Mouse (Mus musculus): ENCODE results near the gene Slc25a41. TPM values are rescaled to one million over a fixed set of nuclear protein-coding genes. Genes with fewer than 3 reads are reported as not detected.

Slc25a41 gene
- polyA plus RNA-seq, 1 experiment from 2014 or later = not detected

- H3K4me3 ChIP-seq = peak overlapping the region; percentile 90
- no peaks in the 10 kb centered on the region for H3K9me3 ChIP-seq (replicated peaks)
- peaks cover 27% of the 10 kb centered on the region for H3K36me3 ChIP-seq
- peaks cover 18% of the 10 kb centered on the region for H3K4me1 ChIP-seq
- DNase-seq (ENCODE audit: low spot score) = peak; percentile 86
- peak overlapping the region; percentile 100 for H3K27ac ChIP-seq
- H3K27me3 ChIP-seq (ENCODE audit: low read depth, poor library complexity, severe bottlenecking) = peaks cover 5% of the 10 kb centered on the region; the same call in 1 of the 2 replicates
- 1% methylated on average over 38 of the region's 38 CpGs for WGBS
These were observed 9.6 kb downstream of the Slc25a41 start for GRCm38 (mm10) chr17:57031661-57032420.

- DNase-seq (ENCODE audit: low spot score) = peak; percentile 95
- Histone ChIP-seq H3K27me3 (ENCODE audit: low read depth, poor library complexity, severe bottlenecking) (no peaks in the 10 kb centered on the region), H3K4me3 (peak within 1 kb of the TSS; percentile 90), H3K9me3 (replicated peaks) (no peaks in the 10 kb centered on the region), H3K27ac (peak within 1 kb of the TSS; percentile 100), H3K4me1 (peaks cover 18% of the 10 kb centered on the region), H3K36me3 (peaks cover 35% of the 10 kb centered on the region)
- under 1% methylated on average over 83 of the region's 99 CpGs for WGBS
These were observed 10.4 kb downstream of the Slc25a41 start, which contains the start of gene Khsrp for GRCm38 (mm10) chr17:57030931-57031660. TSS of gene Khsrp (minus strand) at chr17:57031522.

DNA sequence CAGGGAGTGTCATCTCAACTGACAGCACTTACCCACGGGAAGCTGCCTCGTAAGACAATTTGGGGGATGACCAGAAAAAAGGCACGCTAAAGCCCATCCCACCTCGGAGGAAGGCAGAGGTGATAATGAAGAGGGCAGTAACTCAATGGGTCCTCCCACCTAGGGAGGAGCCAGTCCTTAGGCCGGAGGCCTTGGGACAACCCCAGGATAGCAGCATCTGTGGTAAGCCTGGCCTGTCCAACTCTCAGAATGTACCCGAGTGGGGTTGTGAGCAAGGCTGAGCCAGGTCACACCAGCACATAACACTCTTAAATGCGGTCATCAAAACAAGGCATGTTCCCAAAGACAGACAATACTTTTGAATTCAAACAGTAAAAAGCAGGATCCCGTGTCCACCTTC, 11.8 kb downstream of the Slc25a41 start:
- Histone ChIP-seq H3K4me1 (peaks cover 18% of the 10 kb centered on the region), H3K27me3 (ENCODE audit: low read depth, poor library complexity, severe bottlenecking) (no peaks in the 10 kb centered on the region), H3K27ac (no peak overlapping the region; the same call in 1 of the 2 replicates), H3K36me3 (peaks cover 49% of the 10 kb centered on the region), H3K4me3 (peak overlapping the region; percentile 90), H3K9me3 (replicated peaks) (no peaks in the 10 kb centered on the region)
- WGBS = 45% methylated on average over 8 of the region's 8 CpGs
- DNase-seq (ENCODE audit: low spot score) = no peak

- WGBS = 91% methylated on average over 4 of the region's 4 CpGs
- H3K27ac ChIP-seq = no peak overlapping the region
- no peak for DNase-seq (ENCODE audit: low spot score)
- H3K36me3 ChIP-seq = peaks cover 71% of the 10 kb centered on the region
- peaks cover 15% of the 10 kb centered on the region for H3K4me1 ChIP-seq
- H3K27me3 ChIP-seq (ENCODE audit: low read depth, poor library complexity, severe bottlenecking) = no peaks in the 10 kb centered on the region
- no peaks in the 10 kb centered on the region for H3K9me3 ChIP-seq (replicated peaks)
- no peak overlapping the region for H3K4me3 ChIP-seq
These were observed 14.0 kb downstream of the Slc25a41 start for GRCm38 (mm10) chr17:57027471-57027870.

DNA sequence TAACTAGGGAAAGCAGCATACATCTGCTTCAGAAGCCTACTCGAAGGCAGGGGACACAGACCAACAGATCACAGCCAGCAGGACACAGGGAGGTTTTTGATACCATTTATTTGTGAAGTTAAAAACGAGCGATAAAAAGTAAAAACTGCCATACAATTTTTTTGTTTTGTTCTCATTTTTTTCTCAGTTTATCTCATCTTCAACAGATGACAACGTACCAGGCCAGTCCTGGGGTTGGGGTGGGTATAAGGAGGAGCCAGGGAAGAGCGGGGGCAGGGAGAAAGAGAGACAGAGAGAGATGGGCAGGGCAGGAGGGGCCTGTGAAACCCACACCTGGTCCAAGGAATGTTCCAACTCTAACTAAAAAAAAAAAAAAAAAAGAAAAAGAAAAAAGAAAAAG, 20.5 kb downstream of the Slc25a41 start:
- H3K27me3 ChIP-seq (ENCODE audit: low read depth, poor library complexity, severe bottlenecking) = no peaks in the 10 kb centered on the region
- no peak for DNase-seq (ENCODE audit: low spot score)
- WGBS = 94% methylated on average over 5 of the region's 5 CpGs
- peaks cover 70% of the 10 kb centered on the region for H3K36me3 ChIP-seq
- H3K4me1 ChIP-seq = no peaks in the 10 kb centered on the region
- no peaks in the 10 kb centered on the region for H3K9me3 ChIP-seq (replicated peaks)
- H3K4me3 ChIP-seq = no peak overlapping the region
- H3K27ac ChIP-seq = no peak overlapping the region

GRCm38 (mm10) chr17:57019693-57020092, 21.8 kb downstream of the Slc25a41 start:
- WGBS = 85% methylated on average over 2 of the region's 2 CpGs
- no peak overlapping the region for H3K4me3 ChIP-seq
- no peaks in the 10 kb centered on the region for H3K9me3 ChIP-seq (replicated peaks)
- peaks cover 57% of the 10 kb centered on the region for H3K36me3 ChIP-seq
- no peaks in the 10 kb centered on the region for H3K4me1 ChIP-seq
- H3K27me3 ChIP-seq (ENCODE audit: low read depth, poor library complexity, severe bottlenecking) = no peaks in the 10 kb centered on the region
- no peak overlapping the region for H3K27ac ChIP-seq
- no peak for DNase-seq (ENCODE audit: low spot score)

DNA sequence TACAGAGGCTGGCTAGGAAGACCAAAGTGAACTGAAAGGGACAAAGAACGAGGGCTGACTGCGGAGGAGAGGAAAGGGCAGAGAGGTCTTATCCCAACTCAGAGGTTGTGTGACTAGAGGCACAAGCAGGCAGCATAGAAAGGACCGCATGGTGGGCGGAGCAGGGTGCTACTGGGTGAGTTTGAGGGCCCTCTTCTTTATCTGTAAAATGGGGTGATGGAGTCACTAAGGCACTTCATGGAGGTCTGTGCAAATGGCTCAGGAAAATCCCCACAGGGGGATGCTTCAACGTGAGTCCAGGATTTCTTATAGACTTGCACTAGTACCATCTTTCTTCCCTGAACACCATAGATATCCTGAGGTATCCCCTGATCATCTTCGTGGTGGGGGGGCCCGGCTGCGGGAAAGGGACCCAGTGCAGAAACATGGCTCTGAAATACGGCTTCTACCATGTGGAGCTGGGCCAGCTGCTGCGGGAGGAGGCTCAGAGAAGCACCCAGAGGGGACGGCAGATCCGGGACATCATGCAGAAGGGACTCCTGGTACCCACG, 29.1 kb downstream of the Slc25a41 start:
- no peaks in the 10 kb centered on the region for H3K9me3 ChIP-seq (replicated peaks)
- no peaks in the 10 kb centered on the region for H3K27me3 ChIP-seq (ENCODE audit: low read depth, poor library complexity, severe bottlenecking)
- DNase-seq (ENCODE audit: low spot score) = no peak
- peaks cover 23% of the 10 kb centered on the region for H3K36me3 ChIP-seq
- H3K4me3 ChIP-seq = peak overlapping the region; percentile 83
- H3K27ac ChIP-seq = peak overlapping the region; percentile 90
- WGBS = 78% methylated on average over 13 of the region's 13 CpGs
- peaks cover 18% of the 10 kb centered on the region for H3K4me1 ChIP-seq

DNA sequence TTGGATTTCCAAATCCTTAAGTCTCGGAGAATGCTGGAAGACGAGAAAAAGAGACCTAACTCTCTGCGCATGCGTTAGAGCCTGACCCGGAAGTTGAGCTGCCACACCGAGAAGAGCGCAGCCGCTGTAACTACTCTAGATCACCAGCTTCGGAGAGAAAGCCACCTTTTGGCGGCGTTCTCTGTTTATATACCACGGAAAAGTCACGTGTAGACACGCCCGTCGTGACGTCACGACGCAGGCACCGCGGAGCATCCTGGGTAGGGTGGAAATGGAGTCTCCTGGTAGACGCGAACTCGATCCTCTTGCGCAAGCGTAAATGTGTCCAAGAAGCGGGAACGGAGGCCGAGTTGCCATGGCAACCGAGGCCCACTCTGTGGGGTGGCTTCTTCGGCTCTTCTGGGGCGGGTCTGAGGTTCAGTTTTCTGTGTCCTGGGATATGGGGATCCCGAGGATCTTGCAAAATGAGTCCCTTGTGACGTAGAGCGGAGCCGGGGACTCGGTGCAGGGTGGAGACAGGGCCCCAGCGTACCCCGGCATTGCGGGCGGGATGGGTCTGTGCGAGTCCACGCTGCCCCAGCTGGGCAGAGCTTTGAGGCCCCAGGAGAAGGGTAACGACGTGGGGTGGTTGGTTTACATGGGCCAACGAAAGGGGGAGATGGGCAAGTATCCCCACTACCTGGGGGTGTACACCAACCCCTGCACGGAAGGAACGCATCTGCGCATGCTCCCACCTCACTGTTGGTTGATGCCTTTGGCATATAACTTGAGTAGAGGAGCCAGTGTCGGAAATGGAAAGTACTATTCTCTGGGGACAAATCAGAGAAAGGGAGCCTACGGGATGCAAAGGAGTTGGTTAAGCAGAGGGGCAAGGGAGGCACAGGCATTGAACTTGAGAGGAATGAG, 30.0 kb downstream of the Slc25a41 start, which contains the start of the genes Gtf2f1 and Gm17949:
TSS of gene Gtf2f1 (minus strand) at position 53 of the 906 bp plus-strand sequence.
TSS of gene Gm17949 (plus strand) at position 234 of the 906 bp plus-strand sequence.
- 1% methylated on average over 51 of the region's 51 CpGs for WGBS
- Histone ChIP-seq H3K4me3 (peak within 1 kb of the TSS; percentile 83), H3K36me3 (peaks cover 31% of the 10 kb centered on the region), H3K9me3 (replicated peaks) (no peaks in the 10 kb centered on the region), H3K27me3 (ENCODE audit: low read depth, poor library complexity, severe bottlenecking) (no peaks in the 10 kb centered on the region), H3K27ac (peak within 1 kb of the TSS; percentile 90), H3K4me1 (peaks cover 18% of the 10 kb centered on the region)
- peak; percentile 97 for DNase-seq (ENCODE audit: low spot score)

- WGBS = 1% methylated on average over 19 of the region's 19 CpGs
- Histone ChIP-seq H3K4me1 (peaks cover 18% of the 10 kb centered on the region), H3K27me3 (ENCODE audit: low read depth, poor library complexity, severe bottlenecking) (no peaks in the 10 kb centered on the region), H3K4me3 (peak overlapping the region; percentile 83), H3K36me3 (peaks cover 37% of the 10 kb centered on the region), H3K27ac (peak overlapping the region; percentile 84), H3K9me3 (replicated peaks) (no peaks in the 10 kb centered on the region)
- no peak for DNase-seq (ENCODE audit: low spot score)
These were observed 30.6 kb downstream of the Slc25a41 start for GRCm38 (mm10) chr17:57010911-57011235.

DNA sequence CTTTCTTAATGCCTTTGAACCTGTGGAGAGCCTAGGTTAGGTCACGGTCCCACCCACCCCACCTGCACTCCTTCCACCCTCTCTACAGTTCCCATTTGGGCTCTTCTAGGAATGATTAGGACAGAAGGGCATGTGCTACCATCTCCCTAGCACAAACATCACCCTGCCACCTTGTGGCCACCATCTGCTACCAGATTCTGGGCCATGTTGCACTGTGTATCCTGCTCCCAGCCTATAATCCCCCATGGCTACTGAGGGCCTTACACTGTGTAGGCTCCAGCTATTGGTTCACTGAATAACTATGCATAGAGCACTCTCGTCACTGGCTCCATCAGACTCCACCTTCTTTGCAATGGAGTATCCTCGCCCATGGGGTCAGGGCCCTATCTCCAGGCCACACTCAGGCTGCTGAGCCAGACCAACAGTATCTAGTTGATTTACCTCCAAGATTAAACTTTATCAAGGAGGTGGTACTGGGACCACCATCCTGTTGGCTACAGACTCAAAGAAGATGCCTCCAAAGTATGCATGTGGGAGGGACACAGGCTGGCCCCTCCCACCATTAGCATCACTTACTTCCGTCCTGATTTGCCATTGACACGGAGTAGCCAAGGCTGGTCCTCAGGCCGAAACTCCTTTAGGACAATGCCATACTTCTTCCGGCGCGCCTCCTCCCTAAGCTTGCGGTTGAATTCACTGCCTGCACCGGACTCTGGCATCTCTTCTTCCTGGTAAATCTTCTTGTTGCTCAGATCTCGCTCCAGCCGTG, 34.1 kb downstream of the Slc25a41 start:
- Histone ChIP-seq H3K27ac (no peak overlapping the region), H3K9me3 (replicated peaks) (no peaks in the 10 kb centered on the region), H3K4me1 (peaks cover 14% of the 10 kb centered on the region), H3K4me3 (no peak overlapping the region), H3K36me3 (peaks cover 73% of the 10 kb centered on the region), H3K27me3 (ENCODE audit: low read depth, poor library complexity, severe bottlenecking) (no peaks in the 10 kb centered on the region)
- DNase-seq (ENCODE audit: low spot score) = no peak
- 93% methylated on average over 13 of the region's 13 CpGs for WGBS

GRCm38 (mm10) chr17:57003994-57004393, 37.5 kb downstream of the Slc25a41 start:
- no peak overlapping the region for H3K4me3 ChIP-seq
- H3K9me3 ChIP-seq (replicated peaks) = no peaks in the 10 kb centered on the region
- WGBS = 94% methylated on average over 7 of the region's 7 CpGs
- no peaks in the 10 kb centered on the region for H3K27me3 ChIP-seq (ENCODE audit: low read depth, poor library complexity, severe bottlenecking)
- H3K4me1 ChIP-seq = no peaks in the 10 kb centered on the region
- no peak for DNase-seq (ENCODE audit: low spot score)
- H3K27ac ChIP-seq = no peak overlapping the region
- H3K36me3 ChIP-seq = peaks cover 97% of the 10 kb centered on the region

GRCm38 (mm10) chr17:57001228-57001627, 40.2 kb downstream of the Slc25a41 start:
- WGBS = 67% methylated on average over 8 of the region's 8 CpGs

More at GRCm38 (mm10) chr17:57001228-57001627, 40.2 kb downstream of the Slc25a41 start:
- Histone ChIP-seq H3K4me3 (no peak overlapping the region), H3K27me3 (ENCODE audit: low read depth, poor library complexity, severe bottlenecking) (no peaks in the 10 kb centered on the region), H3K9me3 (replicated peaks) (no peaks in the 10 kb centered on the region), H3K36me3 (peaks cover 83% of the 10 kb centered on the region), H3K4me1 (peaks cover 10% of the 10 kb centered on the region), H3K27ac (no peak overlapping the region)
- DNase-seq (ENCODE audit: low spot score) = no peak
